Mouse (Mus musculus): ENCODE data around the gene BC052040. TPM values are rescaled to one million over a fixed set of nuclear protein-coding genes. Genes with fewer than 3 reads are reported as not detected.

Gene BC052040
- total RNA-seq, 2 experiments from 2014 or later: 2.5 to 2.7 TPM

DNA sequence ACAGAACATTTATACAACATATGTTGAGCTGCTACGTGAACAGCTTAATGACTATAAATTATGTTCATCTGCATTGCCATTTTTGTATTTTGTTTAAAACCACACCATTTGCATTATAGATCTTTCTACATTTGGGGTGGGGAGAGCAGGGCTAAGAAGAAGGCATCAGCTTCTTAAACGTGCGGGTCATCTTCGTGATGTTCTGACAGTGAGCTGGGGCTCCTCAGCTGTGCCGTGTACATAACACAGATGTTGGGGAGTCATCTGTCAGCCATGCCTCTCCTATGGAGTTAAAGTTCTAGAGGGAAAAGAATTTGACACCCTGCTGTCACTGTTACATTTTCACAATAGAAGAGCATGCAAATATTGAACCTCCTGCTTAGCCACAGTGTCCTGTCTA lies 19.2 kb downstream of the BC052040 start:
- no peak for DNase-seq (ENCODE audit: low spot score in 2 of 2)

DNA sequence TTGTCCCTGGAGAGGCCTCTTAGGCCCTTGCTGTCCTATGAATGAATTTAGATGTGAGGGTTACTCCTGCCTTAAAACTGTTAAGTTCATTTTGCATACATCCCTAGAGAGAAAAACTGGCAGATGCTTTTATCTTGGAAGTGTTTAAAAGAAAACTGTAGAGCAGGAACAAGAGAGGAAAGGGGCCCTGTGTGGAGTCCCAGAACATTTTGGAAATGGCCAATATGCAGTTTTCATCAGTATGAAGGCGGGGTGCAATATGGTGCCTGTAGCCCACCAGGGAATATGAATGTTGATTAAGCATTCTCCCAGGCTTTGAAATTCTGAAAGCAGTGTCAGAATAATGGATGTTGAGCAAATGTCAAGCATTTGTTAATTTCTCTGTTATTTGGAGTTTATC lies 19.8 kb downstream of the BC052040 start:
- DNase-seq (ENCODE audit: low spot score in 2 of 2): no peak

DNA sequence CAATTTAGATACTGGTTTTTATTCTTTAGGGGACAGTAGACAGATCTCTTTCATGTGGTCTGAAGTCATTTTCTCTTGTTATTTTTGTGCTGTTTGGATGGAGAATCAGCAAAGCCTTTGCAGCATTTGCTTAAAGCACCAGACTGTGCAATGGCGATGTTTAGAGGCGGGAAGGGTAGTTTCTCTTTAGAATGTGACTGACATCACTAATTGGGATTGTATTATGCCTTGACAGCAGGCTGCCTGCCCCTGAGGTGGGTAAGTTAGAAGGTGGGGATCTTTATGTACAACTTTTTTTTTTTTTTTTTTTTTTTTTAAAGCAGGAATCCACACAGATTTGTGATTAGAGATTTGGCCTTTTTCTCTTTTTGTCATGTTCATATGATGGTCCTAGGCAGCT lies 20.6 kb downstream of the BC052040 start:
- DNase-seq (ENCODE audit: low spot score in 2 of 2): no peak

DNA sequence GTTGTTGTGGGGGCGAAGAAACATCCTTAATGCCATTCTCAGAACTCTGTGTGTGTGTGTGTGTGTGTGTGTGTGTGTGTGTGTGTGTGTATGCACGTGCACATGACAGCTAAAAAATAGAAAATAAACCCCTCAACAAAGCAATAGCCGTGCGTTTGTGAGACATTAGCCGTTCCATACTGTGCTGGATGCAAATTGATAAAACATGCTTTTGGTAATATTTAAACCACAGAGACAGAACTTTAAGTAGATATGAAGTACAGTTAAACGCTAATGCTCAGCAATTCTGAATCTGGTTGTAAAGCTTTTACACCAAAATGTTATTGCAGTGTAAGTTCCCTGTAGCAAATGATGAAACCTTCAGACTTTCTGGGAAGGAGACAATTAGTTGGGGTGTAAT lies 22.6 kb downstream of the BC052040 start:
- DNase-seq (ENCODE audit: low spot score in 2 of 2): no peak

DNA sequence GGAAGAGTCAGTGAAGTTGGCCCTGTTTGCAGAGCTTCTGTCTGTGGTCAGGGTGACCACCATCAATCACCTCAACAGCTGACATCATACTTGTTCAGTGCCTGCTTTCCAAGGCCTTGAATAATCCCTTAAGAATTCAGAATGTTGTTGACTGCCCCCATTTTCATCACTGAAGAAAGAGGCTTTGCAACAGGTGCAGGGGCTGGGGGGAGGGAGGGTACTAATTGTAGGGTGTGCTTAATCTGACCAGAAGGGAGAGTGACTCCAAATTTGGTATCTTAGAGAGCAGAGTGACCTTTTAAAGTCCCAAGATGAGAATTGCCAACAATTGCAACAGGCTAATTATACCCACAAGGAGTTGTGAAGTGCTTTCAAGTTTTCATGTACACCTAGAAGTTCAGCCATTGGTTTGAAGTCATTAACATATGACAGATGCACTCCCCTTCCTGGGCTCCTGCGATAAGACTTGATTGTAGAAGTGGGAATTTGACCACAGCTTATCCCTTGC lies 24.4 kb downstream of the BC052040 start:
- no peak for DNase-seq (ENCODE audit: low spot score in 2 of 2)

DNA sequence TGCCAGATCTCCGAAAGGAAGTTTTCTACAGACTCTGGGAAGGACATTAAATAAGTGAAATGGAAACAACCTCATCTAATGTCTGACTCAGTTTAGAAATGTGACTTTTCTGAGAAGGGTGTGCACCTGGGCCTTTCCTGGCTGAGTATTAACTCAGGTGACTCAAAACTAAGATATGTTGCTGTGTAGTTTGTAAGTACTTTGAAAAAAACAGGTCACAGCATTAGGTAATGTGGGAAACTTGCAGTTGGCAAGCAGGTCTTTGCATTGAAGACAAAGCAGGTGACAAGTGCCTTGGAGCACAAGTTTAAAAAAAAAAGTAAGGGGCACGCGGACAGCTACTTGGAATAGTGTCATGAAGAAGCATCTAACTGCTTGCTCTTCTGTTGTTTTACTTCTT lies 27.5 kb downstream of the BC052040 start:
- DNase-seq (ENCODE audit: low spot score in 2 of 2): no peak

DNA sequence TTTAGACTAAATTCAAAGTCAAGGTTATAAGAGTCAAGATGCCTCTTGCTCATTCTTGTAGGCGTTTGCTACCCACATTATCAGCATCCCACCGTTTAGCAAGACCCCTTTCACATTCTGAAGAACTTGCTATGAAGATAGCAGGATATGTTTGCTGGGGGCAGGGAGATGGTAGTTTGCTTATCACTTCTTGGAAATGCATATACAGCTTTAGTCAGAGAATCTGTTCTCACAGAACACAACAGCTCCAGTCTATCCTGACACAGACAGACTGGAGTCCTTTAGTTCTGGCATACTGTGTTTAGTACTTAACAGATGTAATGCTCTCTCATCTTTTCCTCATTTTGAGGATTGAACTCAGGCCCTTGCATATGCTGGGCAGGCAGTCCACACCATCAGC lies 28.6 kb downstream of the BC052040 start:
- DNase-seq (ENCODE audit: low spot score in 2 of 2): no peak

DNA sequence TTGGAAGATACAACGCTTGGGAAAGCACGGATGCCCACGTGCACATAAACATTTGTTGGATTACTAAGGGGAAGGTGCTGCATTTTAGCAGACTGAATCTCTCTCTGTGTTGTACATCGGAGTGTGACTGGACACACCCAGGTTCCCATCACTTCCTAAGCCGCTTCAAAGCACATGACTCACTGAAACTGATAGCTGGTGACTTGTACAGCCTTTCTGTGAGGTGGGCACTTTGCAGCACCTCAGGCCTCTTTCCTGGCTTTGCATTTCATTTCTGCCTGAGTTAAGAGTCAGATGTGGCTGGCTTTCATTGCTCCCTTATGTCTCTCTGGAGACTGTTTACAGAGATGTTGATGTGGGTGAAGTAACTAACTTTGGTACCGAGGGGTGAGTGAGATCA lies 29.0 kb downstream of the BC052040 start:
- no peak for DNase-seq (ENCODE audit: low spot score in 2 of 2)

DNA sequence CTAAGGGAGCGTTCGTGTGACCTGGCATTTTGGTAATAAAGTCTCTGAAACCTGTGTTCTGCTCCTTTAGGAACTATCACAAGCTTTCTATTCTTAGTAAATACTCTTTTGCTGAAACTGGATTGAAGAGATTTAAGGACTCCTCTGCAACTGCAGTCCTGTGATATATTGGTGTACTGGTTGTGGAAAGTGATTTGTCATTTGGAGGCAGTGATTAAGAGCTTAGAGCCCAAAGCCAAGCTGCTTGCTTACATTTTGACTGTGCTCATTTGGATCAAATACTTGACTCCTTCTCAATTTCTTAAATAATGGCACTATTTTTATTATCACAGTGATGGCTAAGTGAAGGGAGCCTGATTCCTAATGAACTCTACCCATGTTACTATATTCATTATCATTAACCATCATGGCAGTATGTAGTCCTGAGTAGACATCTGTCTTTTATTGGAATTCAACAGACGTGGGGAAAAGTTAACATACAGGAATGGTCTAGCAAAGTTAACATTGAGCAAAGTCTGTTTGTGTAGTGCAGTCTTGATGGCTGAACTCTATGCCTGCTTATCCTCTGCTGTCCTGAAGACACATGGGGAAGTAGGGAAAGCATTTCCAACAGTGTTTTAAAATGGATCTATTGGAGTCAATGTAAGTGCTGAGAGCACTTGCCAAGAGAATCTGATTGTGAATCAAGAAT lies 32.5 kb downstream of the BC052040 start:
- DNase-seq (ENCODE audit: low spot score in 2 of 2): no peak

DNA sequence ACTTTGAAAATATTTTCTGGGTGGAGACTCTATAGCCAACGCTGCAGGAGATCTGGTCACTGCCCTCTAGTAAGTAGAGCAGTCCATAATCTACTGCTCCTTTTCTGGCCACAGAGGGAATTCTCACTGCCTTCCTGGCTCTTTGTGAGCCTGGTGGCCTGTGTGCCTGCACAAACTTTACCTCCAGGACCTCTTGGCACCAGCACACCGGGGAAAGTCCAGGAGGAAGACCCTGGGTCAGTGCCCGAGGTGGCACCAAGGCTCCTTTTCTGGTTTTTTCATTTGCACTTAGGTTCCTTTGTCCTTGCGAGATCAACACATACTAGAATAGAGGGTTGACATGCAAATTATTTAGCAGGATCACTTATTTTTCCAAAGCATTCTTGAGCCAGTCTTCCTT lies 47.0 kb downstream of the BC052040 start:
- DNase-seq (ENCODE audit: low spot score in 2 of 2): no peak

DNA sequence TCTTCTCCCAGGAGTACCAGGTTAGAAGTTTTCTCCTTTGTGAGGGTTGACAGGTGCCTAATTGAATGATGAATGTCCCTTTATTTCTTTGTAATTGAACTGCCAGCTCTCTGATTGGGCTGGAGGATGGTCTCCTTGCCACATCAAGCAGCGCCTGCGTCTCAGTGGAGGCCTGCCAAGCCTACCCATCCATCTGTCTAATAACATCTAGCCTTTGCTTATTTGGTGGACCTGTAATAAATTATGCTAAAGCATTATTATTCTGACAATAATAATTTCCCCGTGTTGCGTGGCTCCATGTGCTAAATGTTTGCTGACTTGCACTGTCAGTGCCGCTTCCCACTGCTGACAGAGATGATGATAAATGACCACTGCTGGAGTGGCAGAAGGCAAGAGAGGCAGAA lies 49.5 kb downstream of the BC052040 start:
- DNase-seq (ENCODE audit: low spot score in 2 of 2): no peak

DNA sequence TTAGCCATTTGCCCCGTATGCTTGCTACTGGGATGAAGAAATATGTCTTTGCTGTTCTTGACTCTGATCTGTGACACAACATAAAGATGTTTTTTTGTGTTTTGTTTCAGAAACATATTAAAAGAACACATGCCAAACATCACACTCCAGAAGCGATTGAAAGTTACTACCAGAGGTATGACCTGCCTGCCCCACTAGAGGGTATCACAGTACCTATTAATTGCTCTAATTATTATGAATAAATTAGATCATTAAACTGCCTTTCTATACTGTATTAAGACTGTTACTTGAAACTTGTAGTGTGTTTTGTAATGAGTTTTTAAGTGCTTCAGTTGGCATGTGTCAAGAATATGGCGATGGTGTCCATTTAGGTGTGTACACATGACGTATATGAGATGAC lies 50.3 kb downstream of the BC052040 start:
- no peak for DNase-seq (ENCODE audit: low spot score in 2 of 2)

DNA sequence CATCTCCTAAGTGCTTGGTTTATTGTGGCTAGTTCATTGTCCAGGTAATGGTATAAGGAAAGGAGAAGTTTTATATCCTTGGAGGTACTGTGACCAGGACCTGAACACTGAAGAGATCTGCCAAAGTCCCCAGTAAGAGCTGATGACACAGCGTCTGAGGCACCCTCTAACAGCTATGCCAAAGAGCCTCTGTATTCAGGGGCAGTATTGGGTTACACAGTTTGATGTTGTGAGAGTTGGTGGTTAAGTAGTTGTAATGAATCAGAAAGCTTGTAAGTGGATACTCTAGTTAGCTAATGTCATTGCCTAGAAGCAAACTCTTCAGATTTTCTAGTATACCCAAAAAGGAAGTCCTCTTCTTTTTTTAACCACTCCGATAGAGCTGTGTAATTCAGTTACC lies 68.7 kb downstream of the BC052040 start:
- DNase-seq (ENCODE audit: low spot score in 2 of 2): no peak

DNA sequence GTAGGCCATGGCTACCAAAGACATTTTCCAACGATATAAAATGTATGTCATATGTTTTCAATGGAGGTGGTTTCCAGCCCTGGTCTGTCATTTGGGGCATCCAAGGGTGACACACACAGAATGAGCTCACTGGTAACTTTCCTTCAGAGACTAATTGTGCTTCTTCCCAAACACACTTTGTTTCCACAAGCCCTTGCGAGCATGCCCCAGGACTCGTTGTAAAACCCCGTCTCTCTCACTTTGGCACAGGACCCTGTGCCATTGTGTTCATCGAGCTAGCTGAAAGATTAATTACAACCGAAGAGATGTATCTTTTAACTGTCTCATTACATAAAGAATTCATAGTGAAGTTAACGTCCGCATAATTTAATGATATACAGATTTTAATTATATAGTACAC lies 78.2 kb downstream of the BC052040 start:
- DNase-seq (ENCODE audit: low spot score in 2 of 2): no peak

DNA sequence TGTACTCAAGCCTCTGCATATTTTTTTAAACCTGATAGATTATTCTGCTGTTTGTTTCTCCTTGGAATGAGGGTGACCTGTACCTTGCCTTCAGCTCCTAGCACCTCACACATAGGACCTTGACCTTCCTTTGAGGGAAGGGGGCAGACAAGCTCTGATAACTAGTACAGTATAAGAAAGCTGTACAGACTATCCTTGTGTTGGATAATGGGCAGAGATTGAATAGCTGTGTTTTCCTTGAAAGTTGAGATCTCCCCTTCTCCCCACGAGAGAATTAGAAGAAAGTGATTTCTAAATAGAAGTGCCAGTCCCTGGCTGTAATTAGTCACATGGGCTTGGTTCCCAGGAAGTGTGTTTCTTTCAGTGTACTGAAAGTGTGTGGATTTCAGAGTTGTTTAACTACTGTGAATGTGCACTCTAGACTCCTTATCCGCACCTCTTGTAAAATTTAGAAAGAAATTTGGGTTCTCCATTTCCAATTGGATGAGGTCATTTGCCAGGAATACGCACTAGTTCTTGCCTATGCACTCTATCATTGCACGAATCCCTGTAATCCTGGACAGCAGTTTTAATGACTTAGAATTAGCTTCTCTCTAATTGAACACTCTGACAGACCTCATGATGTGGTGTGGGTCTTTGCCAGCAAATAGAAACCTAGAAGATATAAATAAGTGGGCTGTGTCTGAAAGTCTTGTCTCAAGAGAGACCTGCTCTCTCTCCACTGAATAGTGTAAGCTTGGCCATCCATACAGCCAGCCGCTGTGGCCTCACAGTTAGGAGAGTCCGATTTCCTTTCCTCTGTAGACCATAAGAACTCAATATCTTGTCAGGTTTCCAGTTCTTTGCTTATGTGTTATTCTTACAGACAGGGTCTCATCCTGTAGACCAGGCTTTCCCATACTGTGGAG lies 79.0 kb downstream of the BC052040 start:
- no peak for DNase-seq (ENCODE audit: low spot score in 2 of 2)

DNA sequence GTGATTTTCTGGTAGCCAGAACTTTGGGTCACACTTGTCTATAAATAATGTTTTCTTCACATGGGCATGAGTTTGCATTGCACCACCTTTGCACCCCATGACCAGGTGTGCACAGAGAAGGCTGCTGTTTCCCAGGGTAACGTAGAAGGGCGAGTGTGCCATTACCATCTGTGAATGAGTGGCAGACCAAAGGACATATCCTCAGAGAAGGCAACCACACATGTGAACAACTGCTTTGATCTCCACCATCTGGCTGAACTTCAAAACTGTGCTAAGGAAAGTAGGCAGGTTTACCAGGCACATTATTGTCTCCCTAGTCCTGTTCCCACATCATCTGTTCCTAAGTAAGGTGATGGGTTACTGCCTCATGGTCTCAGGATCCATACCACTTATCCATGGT lies 86.0 kb downstream of the BC052040 start:
- DNase-seq (ENCODE audit: low spot score in 2 of 2): no peak

DNA sequence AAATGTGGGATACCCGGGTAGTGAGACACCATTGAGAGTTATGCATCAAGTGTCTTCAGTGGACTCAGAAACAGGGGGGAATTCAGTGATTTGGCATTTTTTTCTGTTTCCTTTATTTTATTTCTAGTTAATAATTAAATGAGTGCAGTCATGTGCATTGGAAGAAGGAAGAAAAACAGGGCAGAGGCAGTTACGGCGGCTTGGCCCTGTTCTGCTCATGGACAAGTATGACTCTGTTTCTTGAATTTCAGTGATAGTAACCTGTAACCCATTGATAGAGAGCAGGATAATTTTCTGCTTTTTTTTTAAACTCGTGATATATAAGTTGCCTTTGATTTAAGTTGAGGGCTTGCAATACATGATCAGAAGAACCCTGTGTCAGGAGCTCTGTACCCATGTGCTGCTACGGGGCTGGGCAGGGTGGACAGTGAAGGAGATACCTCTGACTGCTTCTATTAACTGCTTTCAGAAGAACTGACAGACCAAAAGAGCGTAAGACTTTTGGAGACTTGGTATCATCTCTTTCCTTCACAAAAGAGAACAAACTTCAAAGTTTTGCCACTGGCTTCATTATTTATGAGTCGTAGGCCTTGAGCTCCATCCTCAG lies 91.6 kb downstream of the BC052040 start:
- DNase-seq (ENCODE audit: low spot score in 2 of 2): no peak

DNA sequence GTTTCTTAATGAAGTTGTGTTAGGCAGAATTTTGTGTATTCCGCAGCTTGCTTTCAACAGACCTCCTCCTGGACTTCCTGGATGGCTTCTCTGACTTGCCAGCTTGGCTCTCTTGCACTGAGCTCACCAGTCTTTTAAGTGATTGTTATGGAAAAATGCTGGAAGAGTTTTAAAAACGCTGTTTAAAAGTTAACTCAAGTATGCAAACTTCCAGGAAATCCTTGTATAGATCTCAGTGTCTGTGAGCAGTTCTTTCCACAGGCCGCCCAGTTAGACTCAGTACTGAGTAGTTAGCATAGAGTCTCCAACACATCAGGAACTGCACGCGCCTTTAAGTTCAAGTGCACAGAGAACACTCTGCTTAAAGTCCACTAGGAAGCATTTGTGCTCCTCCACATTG lies 97.3 kb downstream of the BC052040 start:
- DNase-seq (ENCODE audit: low spot score in 2 of 2): no peak

DNA sequence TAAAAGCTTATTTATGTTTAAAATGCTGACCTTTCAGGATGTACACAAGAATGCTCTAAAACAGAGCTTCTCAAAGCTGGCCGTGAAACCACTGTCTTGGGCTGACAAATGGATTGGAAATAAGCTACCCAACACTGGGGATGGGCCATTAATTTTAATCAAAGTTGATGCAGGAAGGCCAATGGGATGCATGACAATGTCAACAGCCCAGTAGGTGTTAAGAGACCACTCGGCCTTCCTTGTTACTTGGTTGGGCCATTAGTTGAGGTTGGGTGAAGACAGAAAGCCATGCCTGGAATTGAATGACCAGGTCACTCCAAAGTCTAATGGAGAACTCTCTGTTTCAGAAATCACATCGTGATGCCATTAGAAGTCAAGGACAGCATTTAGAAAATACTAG lies 103.7 kb downstream of the BC052040 start:
- no peak for DNase-seq (ENCODE audit: low spot score in 2 of 2)

DNA sequence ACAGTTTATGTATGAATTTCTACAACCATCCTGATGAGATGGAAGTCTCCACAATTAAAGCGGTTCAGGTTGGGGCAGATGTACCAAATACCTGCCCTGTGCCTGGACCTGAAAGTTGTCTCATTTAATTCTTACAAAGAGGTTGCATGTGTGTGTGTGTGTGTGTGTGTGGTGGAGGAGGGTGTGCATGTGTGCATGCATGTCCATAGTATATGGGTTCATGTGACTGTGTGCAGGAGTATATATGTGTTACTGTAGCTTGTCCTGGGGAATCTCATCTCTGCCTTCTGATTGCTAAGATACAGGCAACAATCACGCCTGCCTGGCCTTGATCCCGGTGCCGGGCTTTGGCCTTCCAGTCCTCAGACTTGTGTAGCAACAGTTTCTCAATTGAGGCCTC lies 106.1 kb downstream of the BC052040 start:
- DNase-seq (ENCODE audit: low spot score in 2 of 2): no peak

DNA sequence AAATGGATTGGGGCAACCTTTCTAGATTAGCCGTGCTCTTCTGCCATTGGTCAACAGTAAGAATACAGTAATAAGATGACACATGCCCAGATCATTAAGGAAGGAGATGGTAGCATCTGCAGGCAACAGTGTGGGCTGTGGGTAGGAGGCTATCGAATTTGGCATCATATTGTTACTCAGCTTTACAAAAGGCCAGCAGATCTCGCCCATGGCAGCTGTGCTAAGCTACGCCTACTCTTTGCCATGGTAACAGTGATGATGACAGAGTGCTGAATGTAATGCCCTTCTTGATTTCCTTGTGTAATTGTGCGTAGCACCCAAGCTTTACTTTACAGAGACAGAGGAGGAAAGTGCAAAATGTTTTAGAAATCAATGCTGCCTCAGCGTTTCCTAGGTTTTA lies 106.8 kb downstream of the BC052040 start:
- no peak for DNase-seq (ENCODE audit: low spot score in 2 of 2)

DNA sequence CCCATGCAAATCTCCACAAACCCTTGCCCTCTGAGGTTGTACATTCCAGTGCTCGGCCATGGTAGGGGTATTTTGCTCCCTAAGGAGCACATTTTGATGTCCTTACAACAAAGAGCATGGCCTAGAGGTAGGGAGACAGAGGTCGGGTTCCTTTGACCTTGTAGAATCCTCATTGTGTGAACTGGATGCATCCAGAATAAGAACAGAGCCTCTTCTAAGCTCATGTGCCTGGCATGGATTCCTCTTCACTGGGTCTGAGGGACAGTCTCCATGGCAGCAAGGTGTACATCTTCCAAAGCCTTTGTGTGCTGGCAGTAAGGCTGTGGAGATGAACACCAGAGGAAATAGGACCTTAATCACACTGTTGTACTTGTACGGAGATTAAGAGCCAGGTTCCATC lies 112.3 kb downstream of the BC052040 start:
- DNase-seq (ENCODE audit: low spot score in 2 of 2): no peak
